Mouse (Mus musculus) forelimb bud, embryonic 11.5 days (tissue): Measurements from ENCODE around the gene Car5a.
A peak's percentile ranks its signal among the peaks of the same experiment; 100 is the strongest.

Experiments
- DNase-seq: peaks from one replicate; pipeline ENCODE4 v3.0.0-alpha.2; 2012; ENCODE audit warnings: low read depth, low spot score

Car5a gene

GRCm38 (mm10) chr8:121934923-121935322 is 9.8 kb downstream of the Car5a start:
- no peak for DNase-seq

- peak; percentile 45 for DNase-seq
These were observed 10.2 kb downstream of the Car5a start for GRCm38 (mm10) chr8:121934506-121934905.

GRCm38 (mm10) chr8:121932668-121933520 is 11.8 kb downstream of the Car5a start:
- no peak for DNase-seq

DNA sequence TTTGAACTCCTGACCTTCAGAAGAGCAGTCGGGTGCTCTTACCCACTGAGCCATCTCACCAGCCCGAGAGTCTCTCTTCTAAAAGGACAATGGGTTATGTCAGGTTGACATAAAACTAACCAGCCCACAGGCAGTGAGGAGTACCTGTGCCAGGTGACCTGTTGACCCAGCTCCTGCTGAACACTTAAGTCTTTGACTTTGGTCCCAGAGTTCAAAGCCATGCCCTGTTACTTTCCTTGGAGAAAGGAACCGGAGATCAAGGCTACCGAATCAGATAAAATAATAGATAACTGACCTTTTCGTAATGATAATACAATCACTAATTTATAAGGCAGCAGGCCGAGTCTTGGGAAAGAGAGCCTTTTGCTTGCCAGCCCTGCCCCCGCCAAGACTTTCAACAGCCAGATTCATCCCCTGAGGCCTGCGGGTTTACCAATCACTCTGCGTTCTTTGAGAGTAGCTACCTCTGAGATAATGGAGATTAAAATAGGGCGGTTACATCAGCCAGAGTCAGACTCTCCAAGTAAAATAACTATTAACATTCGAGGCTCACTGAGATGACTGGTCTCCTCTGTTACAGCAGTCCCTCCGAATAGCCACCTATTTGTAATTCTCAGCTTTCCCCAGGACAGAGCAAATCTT is 12.6 kb downstream of the Car5a start:
- DNase-seq = no peak

DNA sequence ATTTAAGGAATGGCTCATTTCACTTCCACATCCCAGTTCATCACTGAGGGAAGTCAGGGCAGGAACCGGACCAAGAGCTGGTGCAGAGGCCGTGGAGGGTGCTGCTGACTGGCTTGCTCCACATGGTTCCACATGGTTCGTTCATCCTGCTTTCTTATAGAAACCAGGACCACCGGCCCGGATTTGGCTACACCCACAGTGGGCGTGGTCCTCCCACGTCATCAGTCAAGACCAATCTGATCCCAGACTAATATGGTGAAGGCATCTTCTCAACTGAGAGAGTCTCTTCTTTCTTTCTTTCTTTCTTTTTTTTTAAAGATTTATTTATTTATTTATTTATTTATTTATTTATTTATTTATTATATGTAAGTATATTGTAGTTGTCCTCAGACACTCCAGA is 13.1 kb downstream of the Car5a start:
- no peak for DNase-seq

DNA sequence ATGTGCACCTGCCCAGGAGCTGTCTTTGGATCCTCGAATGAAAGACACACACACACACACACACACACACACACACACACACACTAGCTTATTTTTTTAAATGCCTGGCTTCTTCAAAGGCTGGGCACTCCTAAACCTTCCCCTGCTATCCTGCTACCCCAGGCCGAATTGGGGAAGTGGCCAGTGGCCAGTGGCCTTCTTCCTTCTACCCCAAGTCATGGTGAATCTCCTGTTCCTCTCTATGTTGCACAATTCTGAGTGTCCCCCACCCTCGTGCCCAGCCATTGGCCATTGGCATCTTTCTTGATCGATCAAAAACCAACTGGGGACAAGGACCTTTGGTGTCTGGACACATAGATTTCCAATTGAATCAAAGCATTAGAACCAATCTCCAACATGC is 14.7 kb downstream of the Car5a start:
- DNase-seq = no peak

- DNase-seq = no peak
These were observed 17.4 kb downstream of the Car5a start for GRCm38 (mm10) chr8:121927316-121927715.

- no peak for DNase-seq
These were observed 18.4 kb downstream of the Car5a start for GRCm38 (mm10) chr8:121926266-121926665.

GRCm38 (mm10) chr8:121925624-121926023 is 19.1 kb downstream of the Car5a start:
- peak; percentile 85 for DNase-seq

GRCm38 (mm10) chr8:121924681-121925080 is 20.0 kb downstream of the Car5a start:
- DNase-seq = no peak

GRCm38 (mm10) chr8:121922101-121922500 is 22.6 kb downstream of the Car5a start:
- DNase-seq = no peak

DNA sequence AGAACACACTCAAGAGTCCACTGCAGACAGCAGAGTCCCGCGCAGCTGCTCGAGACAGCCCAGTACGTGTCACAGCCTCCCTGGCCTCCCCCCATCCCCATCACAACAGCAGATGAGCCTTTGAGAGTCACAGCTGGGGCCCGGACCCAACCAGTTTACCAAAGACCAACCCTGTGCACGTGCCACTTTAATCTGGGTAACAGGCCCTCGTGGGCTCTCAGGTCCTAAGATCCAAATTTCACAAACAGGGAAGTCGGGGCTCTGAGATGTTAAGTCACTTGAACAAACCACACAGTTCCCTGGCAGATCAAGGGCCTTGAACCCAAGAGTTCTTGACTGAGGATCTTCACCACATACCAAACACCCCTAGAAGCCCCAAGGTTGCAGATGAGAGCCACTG is 23.1 kb downstream of the Car5a start:
- no peak for DNase-seq

- DNase-seq = no peak
These were observed 25.0 kb downstream of the Car5a start for GRCm38 (mm10) chr8:121919731-121920130.

- no peak for DNase-seq
These were observed 25.5 kb downstream of the Car5a start for GRCm38 (mm10) chr8:121919158-121919557.

- DNase-seq = no peak
These were observed 31.3 kb downstream of the Car5a start for GRCm38 (mm10) chr8:121913378-121913777.

- no peak for DNase-seq
These were observed 31.9 kb downstream of the Car5a start for GRCm38 (mm10) chr8:121912831-121913230.

- no peak for DNase-seq
These were observed 32.7 kb downstream of the Car5a start for GRCm38 (mm10) chr8:121911987-121912386.

GRCm38 (mm10) chr8:121911400-121911799 is 33.3 kb downstream of the Car5a start:
- no peak for DNase-seq

GRCm38 (mm10) chr8:121909663-121910062 is 35.0 kb downstream of the Car5a start:
- peak; percentile 71 for DNase-seq

GRCm38 (mm10) chr8:121909148-121909541 is 35.6 kb downstream of the Car5a start:
- no peak for DNase-seq

GRCm38 (mm10) chr8:121908378-121909147 is 36.1 kb downstream of the Car5a start:
- DNase-seq = no peak

- DNase-seq = peak; percentile 93
These were observed 37.0 kb downstream of the Car5a start, which contains the start of gene Slc7a5 for GRCm38 (mm10) chr8:121907587-121908248. TSS of gene Slc7a5 (minus strand) at chr8:121907694.
